Mouse (Mus musculus) inflammation-experienced regulatory T-cells (primary cell): ENCODE results near the gene Acnat2. TPM values are rescaled to one million over a fixed set of nuclear protein-coding genes. Genes with fewer than 3 reads are reported as not detected.

Experiments used
- polyA plus RNA-seq, 2 experiments: library from polyadenylated mRNA; unstranded; fragments of 100-300 nt; shearing (Covaris generic); gene quantifications; one replicate each; pipeline ENCODE4 v1.2.1; 2017

Acnat2 gene
- under 1 TPM; 0.22 to 0.88 TPM for polyA plus RNA-seq

DNA sequence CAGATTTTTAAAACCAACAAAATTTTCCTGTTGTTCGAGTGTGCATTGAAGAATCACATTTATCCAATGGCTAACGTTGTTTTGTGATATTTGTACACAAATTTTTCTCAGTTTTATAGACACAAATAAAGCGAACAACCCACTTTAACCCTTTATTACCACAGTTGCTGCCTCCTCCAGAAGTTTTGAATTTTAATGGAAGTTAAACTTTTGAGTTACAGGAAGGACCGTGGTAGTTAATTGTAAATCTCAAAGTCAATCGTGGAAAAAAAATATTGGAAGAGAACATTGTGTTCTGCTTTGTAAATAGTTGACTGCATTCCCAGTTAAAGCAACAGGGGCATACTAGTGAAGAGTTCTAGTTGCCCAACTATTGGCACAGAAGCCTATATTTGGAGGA lies at the start of gene Acnat2:
Gene Acnat2 (minus strand): TSS at position 195 of the 400 bp plus-strand sequence.

Other genes with a start within 250 kb of the Acnat2 start
- gene Acnat1, start 65.8 kb upstream of the Acnat2 start, polyA plus RNA-seq = 1 to 10 TPM in 1 of 2 experiments, not detected in 1; 1.4 TPM
- gene Baat, start 98.4 kb upstream of the Acnat2 start, polyA plus RNA-seq = not detected
- gene Mrpl50, start 112.9 kb upstream of the Acnat2 start, polyA plus RNA-seq = 10 to 100 TPM; 24.1 to 34.7 TPM
- gene Zfp189, start 113.0 kb upstream of the Acnat2 start, polyA plus RNA-seq = 1 to 10 TPM; 3.9 to 6.3 TPM
- not detected for gene Aldob, start 141.4 kb upstream of the Acnat2 start, polyA plus RNA-seq
- gene Tmem246, start 189.7 kb upstream of the Acnat2 start, polyA plus RNA-seq = under 1 TPM in 1 of 2 experiments, not detected in 1; 0.28 TPM
- gene Rnf20, start 223.9 kb upstream of the Acnat2 start, polyA plus RNA-seq = 10 to 100 TPM; 47.4 to 52.2 TPM